Mouse (Mus musculus) hindbrain, embryonic 12.5 days (tissue): ENCODE results near the gene Mmp19. TPM values are rescaled to one million over a fixed set of nuclear protein-coding genes. Genes with fewer than 3 reads are reported as not detected.

Experiments
- ATAC-seq: fragments of 200-750 bp; cut with Nextera tagmentation; 2 replicates; pipeline ENCODE4 v1.8.0; 2017; ENCODE audit warnings: moderate TSS enrichment; ENCODE audit not compliant: low FRiP score
- H3K27ac ChIP-seq: fragments of 300-500 bp; sonication (generic); 2 replicates; pipeline ENCODE4 v1.5.1; 2016; ENCODE audit warnings: mild to moderate bottlenecking
- H3K27me3 ChIP-seq: fragments of 300-500 bp; sonication (generic); 2 replicates; pipeline ENCODE4 v1.6.1; 2016; ENCODE audit warnings: mild to moderate bottlenecking
- H3K36me3 ChIP-seq: fragments of 300-500 bp; sonication (generic); 2 replicates; pipeline ENCODE4 v1.6.1; 2016; ENCODE audit warnings: mild to moderate bottlenecking
- H3K4me1 ChIP-seq: fragments of 300-500 bp; sonication (generic); 2 replicates; pipeline ENCODE4 v1.6.1; 2016
- H3K4me2 ChIP-seq: fragments of 300-500 bp; sonication (generic); replicated peaks from 2 replicates; pipeline ENCODE4 v1.6.1; 2016; ENCODE audit warnings: mild to moderate bottlenecking
- H3K4me3 ChIP-seq: fragments of 300-500 bp; sonication (generic); 2 replicates; pipeline ENCODE4 v1.5.1; 2016; ENCODE audit warnings: mild to moderate bottlenecking
- H3K9ac ChIP-seq: fragments of 300-500 bp; sonication (generic); 2 replicates; pipeline ENCODE4 v1.6.1; 2016; ENCODE audit warnings: mild to moderate bottlenecking, moderate library complexity
- H3K9me3 ChIP-seq: fragments of 300-500 bp; sonication (generic); replicated peaks from 2 replicates; pipeline ENCODE4 v1.6.1; 2016; ENCODE audit warnings: mild to moderate bottlenecking
- WGBS: fragments of 180-500 bp; shearing (Covaris S2); methylation state at CpG from one replicate; pipeline ENCODE4 v1.1.7; 2016; 5-methylcytosine and 5-hydroxymethylcytosine counted together
- polyA plus RNA-seq: library from polyadenylated mRNA; unstranded; fragments of >200 nt; fragmentation: Nextera tagmentation; extraction: Ambion mirVana; gene quantifications from 2 replicates; pipeline ENCODE4 v1.2.1, GENCODE M21; 2016

Gene Mmp19
- polyA plus RNA-seq = 0.27 and 0.63 TPM in 2 replicates

GRCm38 (mm10) chr10:128790398-128791124 is at the start of gene Mmp19:
Gene Mmp19, plus strand, starts transcription at chr10:128790910.
- no peak for ATAC-seq
- no peaks in the 10 kb centered on the region for H3K36me3 ChIP-seq
- no peak within 1 kb of the TSS for H3K27ac ChIP-seq
- no peaks in the 10 kb centered on the region for H3K27me3 ChIP-seq
- 73% methylated on average over 7 of the region's 7 CpGs for WGBS
- H3K4me2 ChIP-seq = no peak within 1 kb of the TSS
- H3K4me1 ChIP-seq = no peaks in the 10 kb centered on the region
- no peak within 1 kb of the TSS for H3K9ac ChIP-seq
- H3K9me3 ChIP-seq = no peaks in the 10 kb centered on the region
- H3K4me3 ChIP-seq = no peak within 1 kb of the TSS

- no peak for ATAC-seq
- Histone ChIP-seq H3K9ac (no peak overlapping the region), H3K4me2 (no peak overlapping the region), H3K27me3 (peaks cover 46% of the 10 kb centered on the region), H3K27ac (no peak overlapping the region), H3K36me3 (no peaks in the 10 kb centered on the region), H3K4me3 (no peak overlapping the region), H3K9me3 (no peaks in the 10 kb centered on the region), H3K4me1 (peaks cover 26% of the 10 kb centered on the region)
- 38% methylated on average over 4 of the region's 4 CpGs for WGBS
These were observed 48.1 kb upstream of the Mmp19 start for GRCm38 (mm10) chr10:128742616-128743015.

- Histone ChIP-seq H3K36me3 (no peaks in the 10 kb centered on the region), H3K9ac (peak overlapping the region; percentile 77), H3K27ac (no peak overlapping the region), H3K4me2 (peak overlapping the region; percentile 98), H3K27me3 (peaks cover 46% of the 10 kb centered on the region), H3K4me3 (peak overlapping the region; percentile 58), H3K9me3 (no peaks in the 10 kb centered on the region), H3K4me1 (peaks cover 26% of the 10 kb centered on the region)
- WGBS = 8% methylated on average over 7 of the region's 7 CpGs
- ATAC-seq = no peak
These were observed 47.5 kb upstream of the Mmp19 start for GRCm38 (mm10) chr10:128743235-128743634.

- Histone ChIP-seq H3K4me3 (peak overlapping the region; percentile 58), H3K27ac (no peak overlapping the region), H3K4me1 (peaks cover 26% of the 10 kb centered on the region), H3K27me3 (peaks cover 46% of the 10 kb centered on the region), H3K4me2 (peak overlapping the region; percentile 98), H3K9me3 (no peaks in the 10 kb centered on the region), H3K36me3 (no peaks in the 10 kb centered on the region), H3K9ac (peak overlapping the region; percentile 77)
- ATAC-seq = 0 out of 2 replicates have a peak, but pooled peaks have one; percentile 11
- under 1% methylated on average over 33 of the region's 37 CpGs for WGBS
These were observed 46.9 kb upstream of the Mmp19 start for GRCm38 (mm10) chr10:128743791-128744191.

DNA sequence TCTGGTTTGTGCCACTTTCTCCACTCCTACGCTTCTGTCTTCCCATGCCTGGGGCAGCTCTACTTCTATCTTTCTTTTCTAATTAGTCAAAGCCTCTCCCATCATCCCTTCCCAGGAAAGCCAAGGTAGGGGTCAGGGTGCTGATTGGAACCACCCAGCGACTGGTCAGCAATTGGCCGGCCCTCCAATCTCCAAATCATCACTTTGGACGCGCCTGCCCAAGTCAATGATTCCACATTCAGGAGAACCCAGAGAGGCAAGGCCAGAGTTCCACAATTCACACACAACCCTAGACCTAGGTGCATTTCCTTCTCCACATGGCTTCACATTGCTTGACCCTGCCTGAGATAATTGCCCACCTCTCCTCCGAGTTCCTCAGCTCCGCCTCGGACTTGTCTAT is 46.5 kb upstream of the Mmp19 start:
- Histone ChIP-seq H3K36me3 (no peaks in the 10 kb centered on the region), H3K27me3 (peaks cover 46% of the 10 kb centered on the region), H3K4me2 (peak overlapping the region; percentile 98), H3K4me3 (peak overlapping the region; percentile 58), H3K4me1 (peaks cover 28% of the 10 kb centered on the region), H3K27ac (no peak overlapping the region), H3K9me3 (no peaks in the 10 kb centered on the region), H3K9ac (peak overlapping the region; percentile 77)
- no peak for ATAC-seq
- 18% methylated on average over 8 of the region's 8 CpGs for WGBS

DNA sequence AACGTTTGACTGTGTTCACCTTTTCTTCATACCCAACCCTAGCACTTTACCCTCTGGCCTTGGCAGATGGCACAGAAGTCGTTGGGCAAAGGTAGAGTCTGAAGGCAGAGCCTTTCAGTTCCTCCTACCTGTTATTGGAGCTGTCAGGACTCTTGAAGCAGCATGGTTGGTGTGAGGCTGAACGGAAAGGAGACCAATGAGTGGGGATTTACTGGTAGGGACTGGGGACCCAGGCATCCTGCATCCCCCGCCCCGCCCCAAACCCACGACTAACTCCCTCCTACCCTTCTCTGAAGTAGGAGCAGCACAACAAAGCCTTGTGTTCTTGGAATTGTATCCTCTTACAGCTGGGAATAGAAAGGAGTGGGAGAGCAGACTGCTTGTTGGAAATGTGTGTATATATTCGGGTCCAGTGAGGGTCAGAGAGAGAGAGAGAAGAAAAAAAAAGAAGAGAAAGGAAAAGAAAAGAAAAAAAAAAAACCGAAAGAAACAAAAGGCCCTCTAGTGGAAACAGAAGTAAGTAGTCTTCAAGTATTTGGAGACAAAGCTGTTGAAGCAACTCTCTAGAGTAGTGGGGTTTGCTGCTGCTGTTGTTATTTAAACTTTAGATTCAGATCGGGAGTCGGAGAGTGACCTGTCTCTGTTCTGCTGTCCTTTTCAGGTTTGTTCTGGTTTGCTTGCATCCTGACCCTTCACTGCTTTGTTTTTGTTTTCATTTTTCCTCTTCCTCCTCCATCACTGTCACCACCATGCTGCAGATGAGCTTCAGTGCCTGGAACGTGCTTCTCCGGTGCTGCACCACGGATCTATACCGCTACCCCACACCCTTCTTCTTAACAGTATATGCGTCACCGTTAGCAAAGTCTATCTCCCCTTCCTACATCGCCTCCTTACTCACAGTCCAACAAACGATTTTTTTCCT is 45.8 kb upstream of the Mmp19 start, which contains the start of gene Dgka:
Gene Dgka (minus strand): TSS at position 176 of the 922 bp plus-strand sequence.
- peak within 1 kb of the TSS; percentile 77 for H3K9ac ChIP-seq
- peaks cover 46% of the 10 kb centered on the region for H3K27me3 ChIP-seq
- no peaks in the 10 kb centered on the region for H3K36me3 ChIP-seq
- no peak for ATAC-seq
- H3K27ac ChIP-seq = no peak within 1 kb of the TSS
- peaks cover 35% of the 10 kb centered on the region for H3K4me1 ChIP-seq
- H3K4me3 ChIP-seq = peak within 1 kb of the TSS; percentile 58
- peak within 1 kb of the TSS; percentile 98 for H3K4me2 ChIP-seq
- 22% methylated on average over 18 of the region's 18 CpGs for WGBS
- H3K9me3 ChIP-seq = no peaks in the 10 kb centered on the region

DNA sequence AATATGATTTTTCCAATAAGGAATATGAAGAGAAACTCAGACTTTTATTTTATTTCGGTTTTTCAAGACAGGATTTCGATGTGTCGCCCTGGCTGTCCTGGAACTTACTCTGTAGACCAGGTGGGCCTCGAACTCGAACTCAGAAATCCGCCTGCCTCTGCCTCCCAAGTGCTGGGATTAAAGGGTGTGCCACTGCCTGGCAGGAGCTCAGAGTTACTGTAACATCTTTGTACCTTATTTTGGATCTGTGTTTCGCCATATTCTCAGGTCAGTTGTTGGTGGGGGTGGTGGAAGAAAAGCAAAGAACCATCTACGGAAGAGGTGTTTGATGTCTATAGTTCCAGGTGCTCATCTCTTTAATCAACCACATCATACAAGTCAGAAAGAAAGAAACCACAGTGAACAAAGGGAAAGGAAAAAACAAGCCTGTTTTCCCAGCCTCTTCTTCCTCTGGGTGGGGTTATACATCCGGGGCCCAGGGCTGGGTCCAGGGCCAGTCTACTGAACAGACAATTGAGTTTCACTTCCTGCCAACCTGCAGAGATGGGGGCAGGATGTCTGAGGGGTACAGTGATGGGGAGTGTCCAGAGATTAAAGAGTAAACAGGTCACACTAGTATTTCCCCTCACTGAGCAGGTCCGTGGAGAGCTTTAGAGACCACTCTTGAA is 44.6 kb upstream of the Mmp19 start:
- peaks cover 46% of the 10 kb centered on the region for H3K27me3 ChIP-seq

GRCm38 (mm10) chr10:128746972-128747645 is 43.6 kb upstream of the Mmp19 start:
- peak overlapping the region; percentile 79 for H3K4me2 ChIP-seq
- peak overlapping the region; percentile 63 for H3K9ac ChIP-seq
- H3K4me1 ChIP-seq = peaks cover 40% of the 10 kb centered on the region
- peak overlapping the region; percentile 91 for H3K27ac ChIP-seq
- no peak for ATAC-seq
- H3K9me3 ChIP-seq = no peaks in the 10 kb centered on the region
- peak overlapping the region; percentile 63 for H3K4me3 ChIP-seq
- no peaks in the 10 kb centered on the region; the same call in 1 of the 2 replicates for H3K36me3 ChIP-seq
- 39% methylated on average over 8 of the region's 9 CpGs for WGBS
- peaks cover 40% of the 10 kb centered on the region for H3K27me3 ChIP-seq

More for the DNA sequence above, 44.6 kb upstream of the Mmp19 start:
- Histone ChIP-seq H3K36me3 (no peaks in the 10 kb centered on the region), H3K4me1 (peaks cover 40% of the 10 kb centered on the region), H3K9ac (no peak overlapping the region), H3K4me3 (no peak overlapping the region), H3K27ac (no peak overlapping the region), H3K9me3 (no peaks in the 10 kb centered on the region), H3K4me2 (no peak overlapping the region)
- WGBS = 92% methylated on average over 10 of the region's 10 CpGs
- no peak for ATAC-seq

- Histone ChIP-seq H3K9ac (peak within 1 kb of the TSS; percentile 63), H3K9me3 (no peaks in the 10 kb centered on the region), H3K4me3 (peak within 1 kb of the TSS; percentile 63), H3K4me2 (peak within 1 kb of the TSS; percentile 79), H3K27me3 (peaks cover 34% of the 10 kb centered on the region), H3K36me3 (peaks cover 3% of the 10 kb centered on the region; the same call in 1 of the 2 replicates), H3K4me1 (peaks cover 40% of the 10 kb centered on the region), H3K27ac (peak within 1 kb of the TSS; percentile 91)
- ATAC-seq = peak; percentile 79
- WGBS = 0% methylated on average over 36 of the region's 36 CpGs
These were observed 43.0 kb upstream of the Mmp19 start, which contains the start of gene Pym1 for GRCm38 (mm10) chr10:128747646-128748251. Gene Pym1, plus strand, starts transcription at chr10:128747889.

- Histone ChIP-seq H3K27ac (peak overlapping the region; percentile 91), H3K27me3 (peaks cover 28% of the 10 kb centered on the region), H3K4me3 (peak overlapping the region; percentile 63), H3K9me3 (no peaks in the 10 kb centered on the region), H3K36me3 (peaks cover 9% of the 10 kb centered on the region), H3K4me1 (peaks cover 36% of the 10 kb centered on the region), H3K9ac (peak overlapping the region; percentile 63), H3K4me2 (peak overlapping the region; percentile 79)
- 0% methylated on average over 37 of the region's 37 CpGs for WGBS
- ATAC-seq = peak; percentile 94
These were observed 42.4 kb upstream of the Mmp19 start for GRCm38 (mm10) chr10:128748252-128748864.

- H3K9ac ChIP-seq = no peak overlapping the region
- H3K4me1 ChIP-seq = no peaks in the 10 kb centered on the region
- no peaks in the 10 kb centered on the region for H3K27me3 ChIP-seq
- H3K9me3 ChIP-seq = no peaks in the 10 kb centered on the region
- ATAC-seq = no peak
- H3K4me2 ChIP-seq = no peak overlapping the region
- H3K4me3 ChIP-seq = no peak overlapping the region
- no peaks in the 10 kb centered on the region for H3K36me3 ChIP-seq
- WGBS = 81% methylated on average over 2 of the region's 2 CpGs
- H3K27ac ChIP-seq = no peak overlapping the region
These were observed 17.8 kb upstream of the Mmp19 start for GRCm38 (mm10) chr10:128772895-128773294.
